Mouse (Mus musculus) MEL-GATA-1-ER (cell line): ENCODE measurements around the gene Bcl2l2.

Experiments
- DNase-seq: peaks from one replicate; pipeline ENCODE4 v3.0.0-alpha.2; 2012; ENCODE audit warnings: low read depth; ENCODE audit errors: extremely low read depth

The Bcl2l2 gene

DNA sequence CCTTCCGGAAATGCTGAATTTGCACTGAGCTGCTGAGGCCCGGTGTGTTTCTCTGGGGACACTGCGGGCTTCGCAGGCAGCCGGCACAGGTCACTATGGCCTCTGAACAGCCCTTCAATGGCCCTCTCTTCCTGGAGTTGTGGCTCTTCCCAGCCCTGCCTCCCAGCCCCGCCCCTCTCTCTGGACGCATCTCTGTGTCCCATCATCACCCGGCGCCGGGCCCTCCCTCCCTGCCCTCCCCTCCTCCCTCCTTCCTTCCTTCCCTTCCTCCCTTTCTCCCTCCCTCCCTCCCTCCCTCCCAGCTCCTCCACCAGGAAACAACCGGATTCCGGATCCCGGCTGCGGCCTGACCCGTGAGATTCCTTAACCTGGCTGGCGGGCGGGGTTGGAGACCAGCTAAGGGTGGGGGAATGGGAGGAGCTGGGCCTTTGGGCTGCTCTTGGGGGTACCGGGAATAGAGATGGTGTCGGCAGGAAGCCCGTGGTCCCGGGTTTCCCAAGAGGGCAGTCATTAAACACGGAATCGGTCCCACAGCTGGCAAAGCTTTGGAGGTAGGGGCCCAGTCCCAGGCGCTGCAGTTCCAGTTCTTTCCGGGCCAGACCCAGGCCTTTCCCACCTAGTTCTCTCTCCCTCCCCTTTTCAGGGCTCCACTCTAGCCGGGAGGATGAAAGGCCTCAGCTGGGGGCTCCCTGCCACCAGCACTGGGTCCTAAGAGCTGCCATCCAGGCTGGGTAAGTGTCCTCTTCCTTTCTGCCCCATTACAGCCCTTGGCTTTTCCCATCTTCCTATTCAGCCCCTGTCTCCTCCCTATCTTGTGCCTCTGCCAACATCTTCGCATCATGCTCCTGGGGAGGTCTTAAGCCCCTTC, at the start of gene Bcl2l2, which contains the start of gene Gm20521:
Gene Bcl2l2, plus strand, starts transcription at position 224 of the 868 bp plus-strand sequence.
Gene Gm20521, plus strand, starts transcription at position 288 of the 868 bp plus-strand sequence.
- DNase-seq = no peak

DNA sequence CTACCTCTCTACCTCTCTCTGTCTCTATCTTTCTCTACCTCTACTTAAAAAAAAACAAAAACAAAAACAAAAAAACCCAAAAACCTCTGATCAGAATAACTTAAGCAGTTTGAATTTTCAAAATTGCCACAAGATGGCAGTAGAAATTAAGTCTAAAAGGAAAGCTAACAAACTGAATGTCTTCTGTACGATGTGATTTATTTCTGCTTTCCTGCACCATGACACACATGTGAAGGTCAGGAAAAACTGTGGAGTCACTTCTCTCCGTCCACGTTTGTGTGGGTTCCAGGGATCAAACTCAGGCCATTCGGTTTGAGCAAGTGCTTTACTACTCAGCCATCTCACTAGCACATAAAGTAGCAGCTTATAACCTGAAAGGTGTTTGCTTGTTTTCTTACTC, 39.7 kb upstream of the Bcl2l2 start:
- DNase-seq = no peak

DNA sequence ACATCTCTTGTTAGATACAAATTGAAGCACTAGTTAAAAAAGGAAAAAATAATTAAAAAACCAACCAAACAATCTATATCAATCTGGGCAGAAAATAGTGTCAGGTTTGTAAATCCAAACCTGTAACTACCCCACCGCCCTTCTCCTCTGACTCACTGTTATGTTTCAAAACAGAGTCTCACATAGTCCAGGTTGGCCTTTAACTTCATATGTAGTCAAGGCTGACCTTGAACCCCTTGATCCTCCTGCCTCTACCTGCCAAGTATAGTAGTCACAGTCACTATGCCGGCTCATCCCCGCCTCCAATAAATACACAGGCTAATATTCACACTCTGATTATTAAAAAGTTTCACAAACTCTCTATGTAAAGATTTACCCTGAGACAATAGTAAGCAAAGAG, 27.5 kb upstream of the Bcl2l2 start:
- DNase-seq = no peak

DNA sequence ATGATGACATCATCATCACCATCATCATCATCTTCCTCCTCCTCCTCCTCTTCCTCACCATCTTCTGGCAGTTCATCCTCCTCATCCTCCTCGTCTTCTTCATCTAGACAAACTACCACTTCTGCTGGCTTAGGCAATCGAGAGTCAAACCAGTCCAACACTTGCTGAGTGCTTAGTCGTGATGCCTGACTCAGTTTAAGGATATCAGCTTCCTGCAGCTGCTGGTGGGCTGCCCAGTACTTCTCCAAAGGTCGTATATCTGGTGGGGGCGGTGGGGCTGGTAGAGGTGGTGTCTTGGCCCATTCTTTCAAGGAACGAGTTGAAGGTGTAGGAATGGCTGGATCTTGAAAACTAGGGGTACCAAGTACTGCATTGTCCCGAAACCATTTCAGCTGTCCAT, 26.5 kb upstream of the Bcl2l2 start:
- DNase-seq = peak; percentile 67

DNA sequence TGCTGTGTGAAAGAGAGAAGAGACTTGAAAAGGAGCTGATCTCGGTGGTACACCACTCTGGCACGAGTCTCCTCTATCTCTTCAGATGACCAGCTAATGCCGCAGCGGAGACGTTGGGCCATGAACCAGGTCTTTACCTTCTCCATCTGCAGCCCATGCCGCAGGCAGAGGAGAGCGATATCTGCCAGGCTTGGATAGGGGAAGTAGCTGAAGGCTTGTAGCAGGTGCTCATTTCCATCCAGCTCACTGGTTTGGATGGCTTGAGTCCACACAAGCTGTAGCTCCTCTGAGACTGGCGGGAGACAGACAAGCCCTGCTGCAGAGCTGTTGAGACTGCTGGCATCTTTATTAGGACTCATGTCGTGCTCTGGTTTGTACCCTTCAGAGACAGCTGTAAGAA, 25.3 kb upstream of the Bcl2l2 start:
- no peak for DNase-seq

DNA sequence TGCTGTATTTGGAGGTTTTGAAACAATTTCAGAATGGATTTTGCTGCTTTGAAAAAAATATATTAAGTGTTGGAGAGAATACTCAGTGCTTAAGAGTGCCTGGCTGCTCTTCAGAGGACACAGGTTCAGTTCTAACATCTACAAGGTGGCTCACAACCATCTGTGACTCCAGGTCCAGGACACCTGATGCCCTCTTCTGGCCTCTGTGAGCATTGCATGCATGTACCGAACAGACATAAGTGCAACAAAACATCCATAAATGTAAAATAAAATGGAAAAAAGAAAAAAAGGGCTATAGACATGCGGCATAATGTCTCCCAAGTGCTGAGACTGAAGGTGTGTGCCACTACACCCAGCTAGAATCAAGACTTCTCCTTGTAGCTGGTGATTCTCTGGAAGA, 22.7 kb upstream of the Bcl2l2 start:
- no peak for DNase-seq

DNA sequence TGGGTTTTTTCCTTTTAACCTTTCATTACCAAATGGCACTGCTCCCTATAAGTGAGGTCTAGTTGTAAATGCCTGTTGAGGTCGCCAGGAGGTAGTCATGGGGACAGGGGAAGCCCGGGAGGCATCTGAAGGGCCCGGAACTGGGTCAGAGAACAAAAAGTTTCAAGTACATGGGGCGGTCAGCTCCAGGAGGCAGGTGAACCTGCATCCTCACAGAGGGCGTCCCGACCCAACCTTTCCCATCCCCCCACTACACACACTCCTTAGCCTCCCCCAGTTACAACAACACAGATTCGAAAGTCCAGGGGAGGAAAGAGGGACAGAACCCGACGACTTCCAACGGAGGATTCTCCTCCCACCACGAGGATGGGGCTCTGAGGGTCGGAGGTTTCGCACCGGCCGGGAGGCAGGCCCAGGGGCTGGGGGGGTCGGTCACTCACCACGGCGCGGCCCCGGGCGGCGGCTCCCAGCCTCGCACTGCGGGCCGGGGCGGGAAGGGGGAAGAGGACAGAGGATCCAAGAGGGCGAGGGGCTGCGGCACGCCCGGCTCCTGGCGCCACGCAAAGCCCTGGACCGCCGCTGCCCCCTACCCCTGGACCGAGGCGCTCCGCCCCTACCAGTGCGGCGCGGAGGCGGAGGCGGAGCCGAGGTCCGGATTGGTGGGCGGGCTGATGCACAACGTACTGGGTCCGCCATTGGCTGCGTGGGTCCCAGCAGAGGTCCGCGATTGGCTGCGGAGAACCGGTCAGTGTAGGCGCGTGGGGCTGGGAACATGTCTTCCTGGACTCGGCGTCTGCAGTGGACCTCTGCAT, 19.5 kb upstream of the Bcl2l2 start:
- peak; percentile 78 for DNase-seq

DNA sequence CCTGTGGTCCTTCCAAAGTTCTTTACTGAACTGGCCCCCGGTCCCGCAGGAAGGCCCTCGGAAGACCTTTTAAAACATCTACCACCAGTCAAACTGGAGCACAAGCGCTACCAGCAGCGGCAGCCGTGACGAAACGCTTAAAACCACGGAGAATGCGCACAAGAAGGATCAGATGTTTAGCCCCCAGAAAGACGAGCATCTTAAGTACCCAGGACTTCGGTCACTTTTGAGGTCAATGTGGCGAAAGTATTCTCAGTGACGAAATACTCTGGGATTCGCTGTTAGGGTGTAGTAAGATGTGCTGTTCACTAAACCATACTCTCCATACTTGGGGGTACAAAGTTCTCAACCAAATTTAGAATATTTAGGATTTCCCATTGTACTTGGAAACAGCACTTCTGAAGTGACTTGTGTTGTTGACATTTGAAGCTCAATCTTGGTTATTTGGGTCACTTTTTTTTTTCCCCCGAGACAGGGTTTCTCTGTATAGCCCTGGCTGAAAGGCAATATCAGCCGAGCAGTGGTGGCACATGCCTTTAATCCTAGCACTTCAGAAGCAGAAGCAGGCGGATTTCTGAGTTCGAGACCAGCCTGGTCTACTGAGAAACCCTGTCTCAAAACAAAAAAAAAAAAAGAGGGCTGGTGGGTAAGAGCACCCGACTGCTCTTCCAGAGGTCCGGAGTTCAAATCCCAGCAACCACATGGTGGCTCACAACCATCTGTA, 18.7 kb upstream of the Bcl2l2 start:
- no peak for DNase-seq

DNA sequence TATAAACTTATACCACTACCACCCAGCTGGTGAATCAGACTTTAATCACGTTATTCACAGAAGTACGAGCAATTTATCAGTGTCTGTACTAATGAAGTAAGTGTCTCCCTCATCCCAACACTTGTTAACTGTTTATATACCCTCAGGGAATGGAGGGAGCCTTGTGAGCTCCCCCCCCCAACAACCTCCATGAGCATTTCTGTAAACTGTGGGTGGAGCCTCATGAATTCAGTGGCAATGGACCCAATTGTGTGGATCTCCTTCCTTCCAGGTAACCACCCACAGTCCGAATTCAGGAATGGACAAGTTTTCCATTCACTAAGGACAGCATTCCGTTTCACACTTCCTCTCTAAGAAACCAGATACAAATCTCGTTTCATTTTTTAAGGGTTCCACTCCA, 17.6 kb upstream of the Bcl2l2 start:
- no peak for DNase-seq

DNA sequence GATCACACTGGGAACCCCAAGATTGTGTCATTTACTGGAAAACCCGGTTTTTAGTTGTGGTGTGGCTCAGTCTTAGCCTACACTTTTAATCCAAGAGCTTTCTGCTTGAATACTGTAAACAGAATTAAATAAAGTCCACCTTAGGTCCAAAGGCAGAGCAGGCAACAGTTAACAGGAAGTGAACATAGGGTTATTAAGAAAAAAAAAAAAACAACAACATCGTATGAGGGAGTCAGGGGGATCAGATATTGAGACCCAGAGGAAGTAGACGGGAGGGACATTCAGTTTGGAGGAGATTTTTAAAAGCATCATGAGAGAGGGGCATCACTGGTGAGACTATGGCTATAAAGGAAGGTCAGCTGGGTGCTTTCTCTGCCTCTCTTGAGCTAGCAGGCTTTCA, 16.9 kb upstream of the Bcl2l2 start:
- no peak for DNase-seq

DNA sequence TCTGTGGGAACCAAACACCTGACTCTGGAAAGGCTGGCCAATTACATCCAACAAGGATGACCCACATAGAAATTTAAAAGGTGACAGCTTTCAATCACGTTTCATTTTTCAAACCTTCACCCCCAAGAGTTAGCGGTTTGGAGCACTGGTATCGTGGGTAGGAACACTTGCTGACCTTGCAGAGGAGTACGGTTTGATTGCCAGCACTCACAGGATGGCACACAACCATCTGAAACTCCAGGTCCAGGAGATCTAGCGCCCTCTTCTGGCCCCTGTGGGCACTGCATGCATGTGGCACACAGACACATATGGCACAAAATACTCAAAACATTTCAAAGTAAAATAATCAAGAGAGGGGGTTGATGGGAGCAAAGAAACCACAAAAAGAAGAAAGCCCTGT, 16.2 kb upstream of the Bcl2l2 start:
- no peak for DNase-seq

DNA sequence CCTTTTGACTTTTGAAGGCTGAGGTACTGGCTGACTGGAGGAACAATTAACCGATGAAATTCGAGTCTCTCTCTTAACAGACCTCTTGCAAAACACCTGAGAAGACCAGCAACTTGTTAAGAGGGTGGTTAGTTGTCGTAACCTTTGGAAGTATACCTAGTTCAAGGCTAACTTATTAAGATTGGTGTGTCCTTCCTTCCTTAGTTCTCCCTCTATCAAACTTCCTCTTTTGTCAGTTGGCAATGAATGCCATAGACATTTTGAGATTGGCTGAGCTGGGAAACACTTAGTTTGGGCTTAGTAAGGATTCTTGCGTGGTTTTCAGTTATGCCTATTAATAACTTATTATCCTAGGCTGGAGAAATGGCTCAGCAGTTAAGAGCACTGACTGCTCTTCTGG, 15.2 kb upstream of the Bcl2l2 start:
- DNase-seq = no peak

DNA sequence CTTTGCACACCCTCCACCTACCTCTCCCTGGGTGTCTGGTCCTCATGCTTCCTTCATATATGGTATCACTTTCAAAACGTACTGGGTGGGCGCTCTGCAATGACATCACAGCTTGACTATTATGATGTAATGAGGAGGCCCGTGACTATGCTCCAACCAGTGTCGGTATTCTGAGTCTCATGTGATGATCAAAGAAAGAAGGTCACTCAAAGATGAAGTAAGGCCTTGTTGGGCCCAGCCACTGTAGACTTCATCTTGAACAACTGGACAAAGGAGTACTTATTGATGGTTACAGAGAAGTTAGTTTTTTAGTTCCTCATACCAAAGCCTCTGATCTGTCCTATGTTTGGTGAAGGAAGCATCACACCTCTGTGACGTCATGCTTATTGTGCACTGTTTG, 12.3 kb upstream of the Bcl2l2 start, which contains the start of gene Homez:
Gene Homez, minus strand, starts transcription at position 101 of the 400 bp plus-strand sequence.
- no peak for DNase-seq

DNA sequence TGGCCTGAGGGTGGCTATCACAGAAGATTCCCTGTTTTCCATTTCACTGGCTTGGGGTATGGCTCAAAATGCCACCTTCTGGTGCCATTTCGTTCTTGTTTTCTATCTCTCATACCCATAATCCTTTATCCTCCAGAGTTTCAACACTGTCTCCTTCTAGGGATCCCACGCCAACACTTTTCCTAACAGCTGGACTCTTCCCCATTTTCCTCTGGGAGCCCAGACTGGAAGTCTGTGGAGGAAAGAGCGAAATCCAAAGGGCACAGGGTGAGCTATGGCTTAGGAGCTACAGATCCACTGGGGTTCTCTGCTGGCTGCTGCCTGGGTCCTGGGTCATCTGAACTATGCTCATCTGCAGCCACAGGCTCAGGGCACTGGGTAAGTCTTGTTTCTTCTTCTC, 9.0 kb upstream of the Bcl2l2 start:
- no peak for DNase-seq

DNA sequence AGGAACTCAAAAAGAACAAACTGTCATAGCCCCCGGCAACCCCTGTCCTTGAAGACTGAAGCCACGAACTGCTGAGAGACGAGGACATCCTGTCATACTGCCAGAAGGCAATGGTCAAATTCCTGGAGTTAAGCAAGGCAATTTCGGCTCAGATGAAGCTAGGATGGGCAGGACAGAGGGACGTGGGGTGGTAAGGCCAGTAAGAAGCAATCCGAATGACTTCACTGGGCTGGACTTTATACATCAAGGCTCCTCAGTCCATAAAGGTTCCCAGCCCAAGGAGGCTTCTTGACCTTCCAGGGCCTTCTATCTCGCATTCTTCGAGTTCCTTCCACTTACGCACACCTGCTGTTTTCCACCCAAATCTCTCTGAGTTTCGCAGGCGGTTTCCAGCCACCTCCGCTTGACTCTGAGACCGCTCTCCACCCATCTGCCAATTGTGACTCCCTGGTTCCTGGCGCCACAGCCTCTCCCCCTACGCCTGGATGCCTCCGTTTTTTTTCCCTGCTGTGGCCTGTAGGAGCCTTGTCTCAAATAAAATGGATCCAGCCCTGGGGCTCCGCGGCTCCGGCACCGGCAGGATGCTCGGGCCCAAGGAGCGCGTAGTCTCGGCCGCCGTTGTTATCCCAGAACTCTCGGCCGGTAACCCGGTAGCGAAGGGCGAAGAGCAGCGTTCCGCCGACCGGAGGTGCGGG, 7.2 kb upstream of the Bcl2l2 start:
- no peak for DNase-seq

DNA sequence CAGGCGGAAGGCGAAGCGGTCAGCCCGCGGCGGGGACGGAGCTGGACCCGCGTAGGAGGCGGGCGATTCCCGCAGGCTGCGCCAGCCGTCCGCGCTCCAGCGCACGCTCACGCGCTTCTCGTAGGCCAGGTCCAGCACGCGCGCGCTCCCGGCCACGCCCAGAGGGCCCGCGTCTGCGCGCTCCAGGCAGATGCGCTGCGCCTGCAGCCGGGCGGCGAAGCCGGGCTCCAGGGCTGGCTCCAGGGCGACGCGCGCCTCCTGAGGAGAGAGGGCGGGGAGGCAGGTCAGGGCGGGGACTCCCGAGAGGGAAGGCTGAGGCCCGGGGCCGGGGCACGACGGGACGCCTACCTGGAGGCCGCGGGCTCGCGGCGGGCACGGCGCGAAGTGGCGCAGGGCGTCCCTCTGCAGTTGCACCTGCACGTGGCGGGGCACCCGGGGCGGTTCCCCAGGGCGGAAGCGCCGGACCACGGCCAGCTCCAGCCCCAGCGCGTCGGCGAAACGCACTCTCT, 6.6 kb upstream of the Bcl2l2 start:
- DNase-seq = peak; percentile 77

DNA sequence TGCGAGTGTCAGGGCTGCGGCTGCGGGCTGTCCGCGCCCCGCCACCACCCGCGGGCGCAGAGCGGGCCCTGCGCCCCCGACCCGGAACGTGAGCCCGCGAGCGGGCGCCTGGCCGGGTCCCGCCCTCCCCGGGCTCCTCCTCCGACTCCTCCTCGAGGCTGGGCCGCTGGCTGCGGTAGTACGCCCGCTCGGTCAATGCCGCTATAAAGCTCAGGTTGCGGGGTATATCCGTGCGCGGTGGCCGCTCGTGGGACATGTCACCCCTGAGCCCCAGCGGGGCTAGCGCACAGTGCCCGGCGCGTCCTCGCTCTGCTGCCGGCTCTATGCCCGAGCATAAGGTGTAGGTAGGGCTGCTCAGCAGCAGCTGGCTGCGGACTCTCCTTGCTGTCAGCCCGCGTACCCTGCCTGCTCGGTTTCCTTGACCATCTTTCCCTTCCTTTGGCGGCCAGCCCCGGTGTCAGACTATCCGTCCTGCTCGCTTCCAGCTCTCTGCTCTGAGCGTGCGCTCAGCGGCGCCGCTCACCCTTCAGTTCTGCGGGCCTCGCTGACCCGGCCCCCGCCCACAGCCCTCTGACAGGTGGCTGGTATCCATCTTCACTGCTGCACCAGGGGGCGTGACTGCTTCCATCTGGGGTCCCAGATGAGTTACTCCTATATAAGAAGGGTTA, 6.0 kb upstream of the Bcl2l2 start, which contains the start of gene Ppp1r3e:
Gene Ppp1r3e, minus strand, starts transcription at position 503 of the 668 bp plus-strand sequence.
- no peak for DNase-seq

DNA sequence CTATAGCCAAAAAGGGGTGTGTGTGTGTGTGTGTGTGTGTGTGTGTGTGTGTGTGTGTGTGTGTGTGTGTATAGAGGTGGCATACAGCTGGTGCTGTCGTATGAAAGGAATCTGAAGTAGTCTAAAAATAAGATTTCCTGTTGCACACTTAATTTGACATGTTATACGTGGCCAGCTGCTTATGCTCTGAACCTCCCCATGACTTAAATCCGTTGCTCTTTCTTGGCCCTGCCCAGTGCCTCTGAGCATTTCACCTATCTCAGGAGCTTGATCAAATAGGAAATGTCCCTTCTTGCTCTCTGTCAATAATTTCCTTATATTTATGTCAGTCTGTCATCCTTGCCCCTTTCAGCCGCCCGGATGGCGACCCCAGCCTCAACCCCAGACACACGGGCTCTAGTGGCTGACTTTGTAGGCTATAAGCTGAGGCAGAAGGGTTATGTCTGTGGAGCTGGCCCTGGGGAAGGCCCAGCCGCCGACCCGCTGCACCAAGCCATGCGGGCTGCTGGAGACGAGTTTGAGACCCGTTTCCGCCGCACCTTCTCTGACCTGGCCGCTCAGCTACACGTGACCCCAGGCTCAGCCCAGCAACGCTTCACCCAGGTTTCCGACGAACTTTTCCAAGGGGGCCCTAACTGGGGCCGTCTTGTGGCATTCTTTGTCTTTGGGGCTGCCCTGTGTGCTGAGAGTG, 990 bp downstream of the Bcl2l2 start:
- DNase-seq = no peak

DNA sequence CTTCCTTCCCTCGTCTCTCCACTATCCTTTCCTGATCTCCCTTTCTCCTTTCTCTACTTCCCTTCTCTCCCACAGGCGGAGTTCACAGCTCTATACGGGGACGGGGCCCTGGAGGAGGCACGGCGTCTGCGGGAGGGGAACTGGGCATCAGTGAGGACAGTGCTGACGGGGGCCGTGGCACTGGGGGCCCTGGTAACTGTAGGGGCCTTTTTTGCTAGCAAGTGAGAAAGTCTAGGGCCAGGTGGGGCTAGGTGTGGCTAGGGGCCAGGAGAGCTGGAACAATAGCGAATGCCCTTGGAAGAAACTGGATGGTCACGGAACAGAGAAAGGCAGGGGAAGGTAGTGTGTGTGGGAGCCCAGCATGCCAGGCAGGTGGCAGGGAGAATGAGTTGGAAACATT, 2.1 kb downstream of the Bcl2l2 start:
- DNase-seq = no peak

DNA sequence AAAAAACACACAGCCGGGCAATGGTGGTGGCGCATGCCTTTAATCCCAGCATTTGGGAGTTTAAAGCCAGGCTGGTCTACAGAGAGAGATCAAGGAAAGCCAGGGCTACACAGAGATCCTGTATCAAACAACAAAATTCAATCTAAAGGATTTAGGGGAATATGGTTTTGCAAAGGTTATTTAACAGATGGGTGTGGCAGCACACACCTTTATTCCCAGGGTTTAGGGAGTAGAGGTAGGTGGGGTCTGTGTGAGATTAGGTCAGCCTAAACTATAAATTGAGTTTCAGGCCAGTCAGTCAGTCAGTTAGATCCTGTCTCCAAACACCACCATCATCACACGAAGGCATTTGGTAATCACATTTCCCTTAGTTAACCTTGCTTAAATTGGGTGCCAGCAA, 9.0 kb downstream of the Bcl2l2 start, which contains the start of gene Pabpn1:
Gene Pabpn1, plus strand, starts transcription at position 301 of the 400 bp plus-strand sequence.
- no peak for DNase-seq
